Mouse (Mus musculus) liver, adult 2 months (tissue): ENCODE data around the gene Cdca5.

ENCODE experiments used
- CTCF ChIP-seq: fragments of 200-500 bp; IDR thresholded peaks from 2 replicates; pipeline ENCODE4 v1.5.1; 2011; ENCODE audit warnings: low read depth, low read length, control low read depth
- POLR2A ChIP-seq: fragments of 200-500 bp; IDR thresholded peaks from 2 replicates; pipeline ENCODE4 v1.6.1; 2011; ENCODE audit warnings: low read length, control low read depth; ENCODE audit not compliant: insufficient read depth; ENCODE audit errors: extremely low read depth

DNA sequence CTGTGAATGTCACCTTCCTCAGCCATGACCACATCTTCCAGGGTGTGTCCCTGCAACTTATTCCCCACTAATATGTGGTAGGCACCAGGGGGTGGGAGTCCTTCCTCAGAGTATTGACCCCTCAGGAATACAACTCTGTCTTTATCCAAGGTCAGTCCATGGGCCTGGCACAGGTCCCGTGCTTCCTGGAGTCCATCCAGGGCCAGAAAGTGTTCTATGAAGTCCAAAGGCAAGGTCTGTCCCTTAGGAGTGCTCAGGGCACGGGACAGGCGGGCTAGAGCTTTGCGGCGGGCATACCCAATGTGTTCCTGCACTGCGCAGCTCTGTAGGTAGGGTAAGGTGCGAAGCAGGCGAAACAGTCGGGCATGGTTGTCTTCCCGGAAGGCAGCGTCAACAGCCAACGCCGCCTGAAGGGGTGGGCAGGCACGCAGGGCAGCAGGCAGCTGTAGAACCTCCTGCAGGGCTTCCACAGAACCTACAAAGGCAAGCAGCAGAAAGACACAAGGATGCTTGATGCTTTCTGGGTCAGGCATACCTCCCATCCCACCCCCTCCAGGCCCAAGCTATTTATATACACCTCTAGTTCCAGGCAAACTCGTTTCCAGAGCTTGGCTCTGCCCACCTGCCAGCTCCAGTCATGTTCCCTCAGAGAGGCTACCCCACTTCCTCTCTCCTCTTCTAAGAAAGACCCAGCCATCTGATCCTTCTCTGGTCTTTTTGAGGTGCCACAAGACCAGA lies 31.5 kb downstream of the Cdca5 start:
- TF ChIP-seq CTCF (no peak), POLR2A (no peak)
